In the genomic region with DNA sequence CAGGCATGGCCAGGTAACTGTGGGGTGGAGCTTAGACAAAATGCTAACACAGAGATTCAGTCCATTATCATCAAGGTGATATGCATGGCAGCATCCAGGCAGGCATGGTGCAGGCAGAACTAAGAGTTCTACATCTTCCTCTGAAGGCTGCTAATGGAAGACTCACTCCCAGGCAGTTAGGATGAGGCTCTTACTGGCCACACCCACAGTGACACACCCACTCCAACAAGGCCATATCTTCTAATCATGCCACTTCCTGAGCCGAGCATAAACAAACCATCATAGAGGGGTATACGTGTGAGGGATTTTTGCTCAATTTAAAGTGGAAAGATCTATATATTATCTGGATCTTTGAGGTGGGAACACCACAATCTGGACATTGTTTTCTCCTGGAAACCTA, we compare ENCODE assay signal across 27 mouse cellular contexts. TPM values are rescaled to one million over a fixed set of nuclear protein-coding genes. Genes with fewer than 3 reads are reported as not detected.
DNase-seq lines count a peak whose midpoint lies in the region; ATAC-seq and TF ChIP-seq lines count a peak whose summit lies in the region.
"Had no signal": no experiment of that assay in that cellular context is flagged by ENCODE, and none has a peak within 500 bp of the region (broad histone marks: within the 10 kb centered on the region; RNA-seq: fewer than 3 reads in every experiment).

No protein-coding gene starts in this region.

- TF ChIP-seq EP300 in MEL (IDR thresholded peaks at IDR 0.05; ENCODE audit: low read depth in 1 of 2, low read length in 2 of 2) = no peak

- no peaks in the 10 kb centered on the region for H3K9me3 ChIP-seq in MEL (replicated peaks; ENCODE audit: insufficient read depth, low read length)
- no peaks in the 10 kb centered on the region for H3K9me3 ChIP-seq in liver, embryonic 11.5 days (ENCODE audit: control insufficient read depth, low read length)
- H3K9me3 ChIP-seq in intestine, embryonic 16.5 days (ENCODE audit: control insufficient read depth, low read length) = no peaks in the 10 kb centered on the region
- H3K9me3 ChIP-seq: embryonic facial prominence, embryonic 13.5 days; forebrain, embryonic 13.5 days; heart, embryonic 12.5 days; hindbrain, embryonic 13.5 days; limb, embryonic 10.5 days; stomach, embryonic 15.5 days had no signal

- peaks cover 0 to 13% of the 10 kb centered on the region in 2 experiments; a peak in 2 of 4 replicates for H3K4me1 ChIP-seq in MEL (ENCODE audit: control insufficient read depth in 1 of 2, insufficient read depth in 2 of 2, low read length in 2 of 2)
- no peaks in the 10 kb centered on the region for H3K4me1 ChIP-seq in liver, embryonic 11.5 days (replicated peaks; ENCODE audit: control insufficient read depth, insufficient read depth, low read length)
- H3K4me1 ChIP-seq in intestine, embryonic 16.5 days (ENCODE audit: control insufficient read depth, insufficient read depth, low read length) = no peaks in the 10 kb centered on the region
- H3K4me1 ChIP-seq: embryonic facial prominence, embryonic 13.5 days; heart, embryonic 12.5 days; hindbrain, embryonic 13.5 days; stomach, embryonic 15.5 days had no signal

- no peak for TF ChIP-seq RAD21 in MEL (IDR thresholded peaks at IDR 0.05; ENCODE audit: low read depth, low read length)

- H3K27ac ChIP-seq in MEL (ENCODE audit: control insufficient read depth, low read depth, low read length) = no peak overlapping the region
- no peak overlapping the region for H3K27ac ChIP-seq in liver, embryonic 11.5 days (ENCODE audit: low read depth, low read length)
- H3K27ac ChIP-seq in intestine, embryonic 16.5 days (ENCODE audit: low read length) = no peak overlapping the region
- H3K27ac ChIP-seq: embryonic facial prominence, embryonic 13.5 days; forebrain, embryonic 13.5 days; gastrocnemius, adult 2 months; hindbrain, embryonic 13.5 days; limb, embryonic 10.5 days; macrophage; stomach, embryonic 15.5 days had no signal

- WGBS in liver, embryonic 11.5 days = 44% methylated on average over 2 of the region's 2 CpGs
- 60% methylated on average over 2 of the region's 2 CpGs for WGBS in intestine, embryonic 16.5 days

- peak; percentile 45 for DNase-seq in CD4-positive helper T cell, adult 2 months (ENCODE audit: low read depth, low spot score)
- peak; percentile 64 for DNase-seq in MEL (ENCODE audit: low read depth, low spot score)
- no peak for DNase-seq in liver, embryonic 11.5 days (ENCODE audit: low spot score)
- no peak for DNase-seq in left cerebral cortex, adult 11 months (ENCODE audit: low spot score)
- no peak for DNase-seq in adrenal gland, postnatal 10 days
- DNase-seq: cerebellum, adult 18-20 months; cerebellum, postnatal 25 days; embryo, embryonic 11 days; gastrocnemius, adult 2 months; heart, postnatal 10 days; kidney, adult 8-10 months; kidney, postnatal 10 days; thymus, postnatal 4 days had no signal

- no peaks in the 10 kb centered on the region for H3K27me3 ChIP-seq in MEL (ENCODE audit: control insufficient read depth in 1 of 2, insufficient read depth in 2 of 2, low read length in 2 of 2)
- no peaks in the 10 kb centered on the region; the same call in 1 of the 2 replicates for H3K27me3 ChIP-seq in liver, embryonic 11.5 days (replicated peaks; ENCODE audit: control insufficient read depth, insufficient read depth, low read length)
- H3K27me3 ChIP-seq in intestine, embryonic 16.5 days (replicated peaks; ENCODE audit: control insufficient read depth, insufficient read depth, low read length) = no peaks in the 10 kb centered on the region; the same call in 1 of the 2 replicates
- H3K27me3 ChIP-seq: embryonic facial prominence, embryonic 13.5 days; forebrain, embryonic 13.5 days; heart, embryonic 12.5 days; hindbrain, embryonic 13.5 days; stomach, embryonic 15.5 days had no signal

- H3K36me3 ChIP-seq in MEL (ENCODE audit: control insufficient read depth in 1 of 2, insufficient read depth in 2 of 2, low read length in 2 of 2) = peaks cover 0 to 2% of the 10 kb centered on the region in 2 experiments; a peak in 1 of 4 replicates
- H3K36me3 ChIP-seq in liver, embryonic 11.5 days (ENCODE audit: control insufficient read depth, insufficient read depth, low read length) = no peaks in the 10 kb centered on the region
- no peaks in the 10 kb centered on the region for H3K36me3 ChIP-seq in intestine, embryonic 16.5 days (ENCODE audit: control insufficient read depth, insufficient read depth, low read length)
- H3K36me3 ChIP-seq: embryonic facial prominence, embryonic 13.5 days; heart, embryonic 12.5 days; hindbrain, embryonic 13.5 days; limb, embryonic 10.5 days; stomach, embryonic 15.5 days had no signal

- no peak for TF ChIP-seq POLR2A in MEL (IDR thresholded peaks at IDR 0.05; ENCODE audit: control insufficient read depth in 1 of 2, insufficient read depth in 1 of 2, low read depth in 1 of 2, low read length in 2 of 2, poor library complexity in 1 of 2)

- peak; percentile 53 for ATAC-seq in liver, embryonic 11.5 days (replicated peaks; ENCODE audit: low FRiP score)
- peak; percentile 44; the same call in 1 of the 2 replicates for ATAC-seq in megakaryocyte progenitor cell, adult 5-6 weeks (replicated peaks; ENCODE audit: poor library complexity)
- ATAC-seq in intestine, embryonic 16.5 days = no peak
- ATAC-seq: forebrain, embryonic 13.5 days; inflammation-experienced regulatory T-cells, adult 6 months; lung, postnatal 0 days had no signal

- no peak overlapping the region for H3K4me2 ChIP-seq in liver, embryonic 11.5 days
- H3K4me2 ChIP-seq in intestine, embryonic 16.5 days (ENCODE audit: low read depth, low read length) = no peak overlapping the region
- H3K4me2 ChIP-seq: embryonic facial prominence, embryonic 13.5 days; forebrain, embryonic 13.5 days; heart, embryonic 12.5 days; hindbrain, embryonic 13.5 days; midbrain, embryonic 11.5 days; stomach, embryonic 15.5 days had no signal

- no peak overlapping the region for H3K4me3 ChIP-seq in MEL (ENCODE audit: control insufficient read depth in 1 of 2, insufficient read depth in 1 of 2, low read depth in 2 of 2, low read length in 2 of 2)
- H3K4me3 ChIP-seq in liver, embryonic 11.5 days (ENCODE audit: low read depth, low read length) = no peak overlapping the region
- H3K4me3 ChIP-seq in intestine, embryonic 16.5 days (ENCODE audit: low read length) = no peak overlapping the region
- H3K4me3 ChIP-seq: embryonic facial prominence, embryonic 13.5 days; erythroblast, embryonic 14.5 days; forebrain, embryonic 13.5 days; gastrocnemius, adult 2 months; heart, embryonic 12.5 days; hindbrain, embryonic 13.5 days; limb, embryonic 10.5 days; stomach, embryonic 15.5 days had no signal

- no peak overlapping the region for H3K9ac ChIP-seq in MEL (ENCODE audit: control insufficient read depth, low read depth, low read length, poor library complexity, severe bottlenecking)
- no peak overlapping the region for H3K9ac ChIP-seq in liver, embryonic 11.5 days (ENCODE audit: low read depth, low read length)
- H3K9ac ChIP-seq in intestine, embryonic 16.5 days (ENCODE audit: low read depth, low read length) = no peak overlapping the region
- H3K9ac ChIP-seq: embryonic facial prominence, embryonic 13.5 days; forebrain, embryonic 13.5 days; heart, embryonic 12.5 days; hindbrain, embryonic 13.5 days; stomach, embryonic 15.5 days had no signal

- no peaks in the 10 kb centered on the region for H3K79me2 ChIP-seq in MEL (ENCODE audit: control insufficient read depth, insufficient read depth, low read length, poor library complexity)

- no peak for TF ChIP-seq CTCF in MEL (IDR thresholded peaks at IDR 0.05 in 2 of 3, conservative IDR thresholded peaks at IDR 0.05 in 1 of 3; ENCODE audit: control insufficient read depth in 1 of 3, insufficient read depth in 1 of 3, low read depth in 2 of 3, low read length in 3 of 3, poor library complexity in 1 of 3, severe bottlenecking in 1 of 3)

TF ChIP-seq in MEL, 35 proteins besides CTCF, POLR2A, EP300 and RAD21:
- TF ChIP-seq JUND (IDR thresholded peaks at IDR 0.05; ENCODE audit: low read depth, low read length) = no peak
- TF ChIP-seq GATA1 (IDR thresholded peaks at IDR 0.05; ENCODE audit: low read depth, low read length) = peak; percentile 59; the same call in 1 of the 2 replicates

RNA-seq across cellular contexts. Expression of a gene that starts 10.1 kb away (rescaled TPM):
- total RNA-seq in MEL (2012; rRNA removed) = 3.2 and 4.0 TPM in 2 replicates
- polyA plus RNA-seq in MEL (2012; ENCODE audit: insufficient read depth in 1 of 2, insufficient read length in 2 of 2, low read depth in 1 of 2, low replicate concordance in 2 of 2, missing spikeins in 1 of 2) = 1 to 10 TPM in 1 of 2 experiments, not detected in 1; 9.9 TPM
- polyA plus RNA-seq in liver, embryonic 11.5 days (2014; fragmentation: Nextera tagmentation; extraction: Ambion mirVana) = 10.1 and 11.6 TPM in 2 replicates
- total RNA-seq in megakaryocyte progenitor cell, adult 5-6 weeks (2015) = 3.3 and 7.1 TPM in 2 replicates
- total RNA-seq in megakaryocyte progenitor cell, adult 5-6 weeks (2017) = 1.1 and 3.0 TPM in 2 replicates
- 16.3 and 16.9 TPM in 2 replicates for polyA plus RNA-seq in intestine, embryonic 16.5 days (2015; fragmentation: Nextera tagmentation; extraction: Ambion mirVana)
- 10 to 100 TPM; 11.6 to 14.6 TPM for total RNA-seq in adrenal gland, postnatal 10 days (2021)

RNA-seq across cellular contexts. Expression of a gene that starts 40.0 kb away (rescaled TPM):
- total RNA-seq in MEL (2012; rRNA removed) = 36.1 and 38.6 TPM in 2 replicates
- 10 to 100 TPM in 1 of 2 experiments, not detected in 1; 48.9 TPM for polyA plus RNA-seq in MEL (2012; ENCODE audit: insufficient read depth in 1 of 2, insufficient read length in 2 of 2, low read depth in 1 of 2, low replicate concordance in 2 of 2, missing spikeins in 1 of 2)
- polyA plus RNA-seq in liver, embryonic 11.5 days (2014; fragmentation: Nextera tagmentation; extraction: Ambion mirVana) = 62.7 and 65.4 TPM in 2 replicates
- 76.3 and 79.8 TPM in 2 replicates for total RNA-seq in megakaryocyte progenitor cell, adult 5-6 weeks (2015)
- 88.4 and 90.3 TPM in 2 replicates for total RNA-seq in megakaryocyte progenitor cell, adult 5-6 weeks (2017)
- 22.6 and 26.3 TPM in 2 replicates for polyA plus RNA-seq in intestine, embryonic 16.5 days (2015; fragmentation: Nextera tagmentation; extraction: Ambion mirVana)
- 10 to 100 TPM in 1 of 2 experiments, 1 to 10 TPM in 1; 8.6 to 10.9 TPM for total RNA-seq in adrenal gland, postnatal 10 days (2021)

RNA-seq across cellular contexts. Expression of a gene that starts 48.0 kb away (rescaled TPM):
- total RNA-seq in MEL (2012; rRNA removed) = 61.7 and 74.2 TPM in 2 replicates
- polyA plus RNA-seq in MEL (2012; ENCODE audit: insufficient read depth in 1 of 2, insufficient read length in 2 of 2, low read depth in 1 of 2, low replicate concordance in 2 of 2, missing spikeins in 1 of 2) = 10 to 100 TPM in 1 of 2 experiments, not detected in 1; 88.8 TPM
- 103 and 108 TPM in 2 replicates for polyA plus RNA-seq in liver, embryonic 11.5 days (2014; fragmentation: Nextera tagmentation; extraction: Ambion mirVana)
- 26.9 and 37.3 TPM in 2 replicates for total RNA-seq in megakaryocyte progenitor cell, adult 5-6 weeks (2015)
- 26.0 and 26.3 TPM in 2 replicates for total RNA-seq in megakaryocyte progenitor cell, adult 5-6 weeks (2017)
- polyA plus RNA-seq in intestine, embryonic 16.5 days (2015; fragmentation: Nextera tagmentation; extraction: Ambion mirVana) = 44.6 and 56.6 TPM in 2 replicates
- 10 to 100 TPM; 15.7 to 19.8 TPM for total RNA-seq in adrenal gland, postnatal 10 days (2021)
- total RNA-seq: neutrophil, adult 5-6 weeks had no signal

Comparison
In these comparisons a context has a peak if more than half of its experiments do, and no peak if none do; other contexts are left out.
1. DNase-seq: peak in CD4-positive helper T cell, adult 2 months (single experiment) and MEL (single experiment); none in liver, embryonic 11.5 days (single experiment), left cerebral cortex, adult 11 months (single experiment) and adrenal gland, postnatal 10 days (single experiment).